Mouse (Mus musculus): Measurements from ENCODE around the gene Gabrd. TPM values are rescaled to one million over a fixed set of nuclear protein-coding genes. Genes with fewer than 3 reads are reported as not detected.

Gabrd gene
- 0.82 TPM for polyA plus RNA-seq (2017; shearing (Covaris generic))

GRCm38 (mm10) chr4:155397511-155398221 lies at the start of gene Gabrd:
Gene Gabrd (minus strand): TSS chr4:155398112.

GRCm38 (mm10) chr4:155409058-155409776 lies 11.3 kb upstream of the Gabrd start, which contains the start of gene Cfap74:
Gene Cfap74 (plus strand): TSS chr4:155409190.

GRCm38 (mm10) chr4:155361303-155361791 lies 36.6 kb downstream of the Gabrd start, which contains the start of gene Prkcz:
Gene Prkcz (minus strand): TSS chr4:155361361.

Other genes starting within 250 kb of the Gabrd start
- 12.4 TPM for gene Ski, start 175.5 kb downstream of the Gabrd start, polyA plus RNA-seq (2017; shearing (Covaris generic))
- gene Faap20, start 148.3 kb downstream of the Gabrd start, polyA plus RNA-seq (2017; shearing (Covaris generic)): 136 TPM
- 39.6 TPM for gene Prkcz, start 36.8 kb downstream of the Gabrd start, polyA plus RNA-seq (2017; shearing (Covaris generic))
- 4.3 TPM for gene Cfap74, start 11.1 kb upstream of the Gabrd start, polyA plus RNA-seq (2017; shearing (Covaris generic))
- gene Tmem52, start 71.0 kb upstream of the Gabrd start, polyA plus RNA-seq (2017; shearing (Covaris generic)): not detected
- 20.8 TPM for gene Gnb1, start 93.2 kb upstream of the Gabrd start, polyA plus RNA-seq (2017; shearing (Covaris generic))
- 166 TPM for gene Nadk, start 164.3 kb upstream of the Gabrd start, polyA plus RNA-seq (2017; shearing (Covaris generic))
- gene Slc35e2, start 203.3 kb upstream of the Gabrd start, polyA plus RNA-seq (2017; shearing (Covaris generic)): 16.2 TPM
- gene Cdk11b, start 226.7 kb upstream of the Gabrd start, polyA plus RNA-seq (2017; shearing (Covaris generic)): 145 TPM
- not detected for gene Gm10563, start 247.3 kb upstream of the Gabrd start, polyA plus RNA-seq (2017; shearing (Covaris generic))